Mouse (Mus musculus) forebrain, embryonic 14.5 days (tissue): Measurements from ENCODE around the gene Ubxn6. TPM values are rescaled to one million over a fixed set of nuclear protein-coding genes. Genes with fewer than 3 reads are reported as not detected.
"Not testable (repeated sequence)": the region's sequence is repeated elsewhere in the genome, so short reads cannot be mapped to it uniquely, and the experiment has no call there.

ENCODE experiments used
- ATAC-seq: fragments of 200-750 bp; cut with Nextera tagmentation; 2 replicates; pipeline ENCODE4 v1.8.0; 2017; ENCODE audit warnings: mild to moderate bottlenecking, moderate library complexity
- DNase-seq: peaks from one replicate; pipeline ENCODE4 v3.0.0-alpha.2; 2015; ENCODE audit warnings: low spot score
- H3K27ac ChIP-seq: fragments of 300-500 bp; sonication (generic); 2 replicates; pipeline ENCODE4 v1.5.1; 2014; ENCODE audit warnings: low read depth, mild to moderate bottlenecking, control low read depth, low read length, moderate library complexity
- H3K27me3 ChIP-seq: fragments of 300-500 bp; sonication (generic); replicated peaks from 2 replicates; pipeline ENCODE4 v1.6.1; 2014; ENCODE audit warnings: low read length, control low read depth, mixed read lengths; ENCODE audit not compliant: control insufficient read depth, insufficient read depth
- H3K36me3 ChIP-seq: fragments of 300-500 bp; sonication (generic); 2 replicates; pipeline ENCODE4 v1.6.1; 2014; ENCODE audit warnings: low read length, control low read depth; ENCODE audit not compliant: control insufficient read depth, insufficient read depth
- H3K4me1 ChIP-seq: fragments of 300-500 bp; sonication (generic); 2 replicates; pipeline ENCODE4 v1.6.1; 2014; ENCODE audit warnings: antibody characterized with exemption, low read length, control low read depth; ENCODE audit not compliant: control insufficient read depth, insufficient read depth
- H3K4me2 ChIP-seq: fragments of 300-500 bp; sonication (generic); 2 replicates; pipeline ENCODE4 v1.6.1; 2014; ENCODE audit warnings: mild to moderate bottlenecking, control low read depth, low read length
- H3K4me3 ChIP-seq: fragments of 300-500 bp; sonication (generic); 2 replicates; pipeline ENCODE4 v1.5.1; 2014; ENCODE audit warnings: low read depth, low read length, control low read depth
- H3K9ac ChIP-seq: fragments of 300-500 bp; sonication (generic); 2 replicates; pipeline ENCODE4 v1.6.1; 2014; ENCODE audit warnings: mild to moderate bottlenecking, low read length, control low read depth, moderate library complexity
- H3K9me3 ChIP-seq: fragments of 300-500 bp; sonication (generic); replicated peaks from 2 replicates; pipeline ENCODE4 v1.6.1; 2016; ENCODE audit warnings: low read length, control low read depth, mixed read lengths; ENCODE audit not compliant: control insufficient read depth
- WGBS: fragments of 180-500 bp; shearing (Covaris S2); extraction: QIAGEN DNeasy Blood & Tissue Kit; methylation state at CpG from one replicate; pipeline ENCODE4 v1.1.7; 2014; 5-methylcytosine and 5-hydroxymethylcytosine counted together
- polyA plus RNA-seq: library from polyadenylated mRNA; unstranded; fragments of >200 nt; fragmentation: Nextera tagmentation; extraction: Ambion mirVana; gene quantifications from 2 replicates; pipeline ENCODE4 v1.2.1, GENCODE M21; 2014

The Ubxn6 gene
- polyA plus RNA-seq, 1 experiment from 2014 or later: 68.8 TPM

GRCm38 (mm10) chr17:56104821-56105220, 30.0 kb upstream of the Ubxn6 start:
- not testable (repeated sequence) for ATAC-seq, H3K9ac ChIP-seq, DNase-seq, H3K4me1 ChIP-seq, H3K4me3 ChIP-seq, H3K27ac ChIP-seq, H3K9me3 ChIP-seq, H3K27me3 ChIP-seq, H3K4me2 ChIP-seq
- H3K36me3 ChIP-seq: peaks cover 43% of the 10 kb centered on the region
- 86% methylated on average over 2 of the region's 5 CpGs for WGBS

- no peak overlapping the region for H3K27ac ChIP-seq
- DNase-seq (no peak), ATAC-seq (no peak)
- H3K36me3 ChIP-seq: peaks cover 54% of the 10 kb centered on the region
- WGBS: 93% methylated on average over 8 of the region's 8 CpGs
- H3K27me3 ChIP-seq: no peaks in the 10 kb centered on the region
- no peaks in the 10 kb centered on the region for H3K9me3 ChIP-seq
- no peaks in the 10 kb centered on the region for H3K4me1 ChIP-seq
- H3K4me2 ChIP-seq: no peak overlapping the region
- no peak overlapping the region for H3K4me3 ChIP-seq
- H3K9ac ChIP-seq: no peak overlapping the region
These were observed 28.8 kb upstream of the Ubxn6 start for GRCm38 (mm10) chr17:56103465-56104285.

GRCm38 (mm10) chr17:56102927-56103326, 28.1 kb upstream of the Ubxn6 start:
- H3K27me3 ChIP-seq: no peaks in the 10 kb centered on the region

DNA sequence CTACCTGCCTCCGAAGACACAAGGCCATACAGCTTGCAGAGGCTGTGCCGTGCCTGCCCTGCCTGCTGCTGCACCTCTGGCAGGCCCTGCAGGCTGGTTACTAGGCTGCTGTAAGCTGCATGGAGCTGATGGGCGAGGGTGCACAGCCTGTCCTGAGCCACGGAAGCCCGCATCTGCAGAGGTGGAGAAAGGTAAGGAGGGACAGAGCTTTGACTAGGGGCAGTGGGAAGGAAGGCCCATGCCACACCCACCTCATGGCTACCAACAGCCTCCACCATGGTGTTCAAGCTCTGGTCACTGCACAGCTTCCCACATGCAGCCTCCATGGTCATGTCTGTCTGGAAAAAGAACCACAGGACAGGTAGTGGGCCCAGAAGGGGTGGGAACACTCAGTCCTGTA, 27.3 kb upstream of the Ubxn6 start:
- Histone ChIP-seq H3K36me3 (peaks cover 69% of the 10 kb centered on the region), H3K27me3 (no peaks in the 10 kb centered on the region), H3K4me3 (no peak overlapping the region), H3K9me3 (no peaks in the 10 kb centered on the region), H3K4me2 (no peak overlapping the region), H3K4me1 (no peaks in the 10 kb centered on the region), H3K27ac (no peak overlapping the region), H3K9ac (no peak overlapping the region)
- DNase-seq (no peak), ATAC-seq (no peak)
- WGBS: 96% methylated on average over 5 of the region's 5 CpGs

More at GRCm38 (mm10) chr17:56102927-56103326, 28.1 kb upstream of the Ubxn6 start:
- H3K9ac ChIP-seq: no peak overlapping the region
- no peaks in the 10 kb centered on the region for H3K9me3 ChIP-seq
- WGBS: 89% methylated on average over 9 of the region's 9 CpGs
- no peak for DNase-seq
- no peaks in the 10 kb centered on the region for H3K4me1 ChIP-seq
- H3K27ac ChIP-seq: no peak overlapping the region
- H3K4me3 ChIP-seq: no peak overlapping the region
- no peak for ATAC-seq
- H3K36me3 ChIP-seq: peaks cover 62% of the 10 kb centered on the region
- H3K4me2 ChIP-seq: no peak overlapping the region

- no peak overlapping the region for H3K9ac ChIP-seq
- H3K4me2 ChIP-seq: no peak overlapping the region
- WGBS: 90% methylated on average over 3 of the region's 3 CpGs
- ATAC-seq: no peak
- no peaks in the 10 kb centered on the region for H3K27me3 ChIP-seq
- no peak for DNase-seq
- peaks cover 83% of the 10 kb centered on the region for H3K36me3 ChIP-seq
- H3K9me3 ChIP-seq: no peaks in the 10 kb centered on the region
- no peak overlapping the region for H3K27ac ChIP-seq
- H3K4me1 ChIP-seq: no peaks in the 10 kb centered on the region
- no peak overlapping the region for H3K4me3 ChIP-seq
These were observed 26.0 kb upstream of the Ubxn6 start for GRCm38 (mm10) chr17:56100811-56101210.

DNA sequence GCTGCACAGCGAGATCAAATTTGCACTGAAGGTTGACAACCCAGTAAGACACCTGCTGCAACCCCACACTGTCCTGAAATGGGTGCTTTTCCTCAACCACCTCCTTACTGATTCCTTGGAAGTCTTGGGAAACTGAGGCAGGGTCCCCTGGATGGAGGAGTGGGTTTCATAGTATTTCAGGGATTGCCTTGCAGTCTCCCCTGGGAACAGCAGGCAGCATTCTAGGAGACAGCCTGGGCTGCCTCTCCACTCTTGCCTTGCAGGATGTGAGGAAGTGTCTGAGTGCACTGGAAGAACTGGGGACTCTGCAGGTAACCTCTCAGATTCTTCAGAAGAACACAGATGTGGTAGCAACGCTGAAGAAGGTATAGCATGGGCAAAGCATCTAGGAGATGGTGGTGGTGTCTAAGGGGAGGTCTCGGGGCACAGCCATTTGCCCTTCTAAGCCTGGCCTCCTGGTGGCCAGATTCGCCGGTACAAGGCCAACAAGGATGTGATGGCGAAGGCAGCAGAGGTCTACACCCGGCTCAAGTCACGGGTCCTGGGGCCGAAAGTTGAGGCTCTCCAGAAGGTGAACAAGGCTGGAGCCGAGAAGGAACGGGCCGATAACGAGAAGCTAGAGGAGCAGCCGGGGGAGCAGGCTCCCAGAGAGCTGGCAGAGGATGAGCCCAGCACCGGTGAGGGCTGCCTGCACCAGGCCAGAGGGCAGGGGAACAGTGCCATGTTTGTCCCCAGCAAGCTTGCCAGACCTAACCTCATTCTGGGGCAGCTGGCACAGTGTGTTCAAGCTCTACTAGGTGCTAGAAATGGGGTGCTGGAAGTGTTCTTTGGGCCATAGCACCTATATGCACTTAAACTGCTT, 24.1 kb upstream of the Ubxn6 start:
- DNase-seq (no peak), ATAC-seq (no peak)
- H3K4me2 ChIP-seq: no peak overlapping the region
- no peaks in the 10 kb centered on the region for H3K9me3 ChIP-seq
- peaks cover 95% of the 10 kb centered on the region for H3K36me3 ChIP-seq
- 90% methylated on average over 15 of the region's 15 CpGs for whole genome bisulfite sequencing
- H3K27me3 ChIP-seq: no peaks in the 10 kb centered on the region
- H3K4me3 ChIP-seq: no peak overlapping the region
- H3K4me1 ChIP-seq: no peaks in the 10 kb centered on the region
- no peak overlapping the region for H3K27ac ChIP-seq
- H3K9ac ChIP-seq: no peak overlapping the region

GRCm38 (mm10) chr17:56098180-56098579, 23.4 kb upstream of the Ubxn6 start:
- WGBS: 89% methylated on average over 8 of the region's 8 CpGs

DNA sequence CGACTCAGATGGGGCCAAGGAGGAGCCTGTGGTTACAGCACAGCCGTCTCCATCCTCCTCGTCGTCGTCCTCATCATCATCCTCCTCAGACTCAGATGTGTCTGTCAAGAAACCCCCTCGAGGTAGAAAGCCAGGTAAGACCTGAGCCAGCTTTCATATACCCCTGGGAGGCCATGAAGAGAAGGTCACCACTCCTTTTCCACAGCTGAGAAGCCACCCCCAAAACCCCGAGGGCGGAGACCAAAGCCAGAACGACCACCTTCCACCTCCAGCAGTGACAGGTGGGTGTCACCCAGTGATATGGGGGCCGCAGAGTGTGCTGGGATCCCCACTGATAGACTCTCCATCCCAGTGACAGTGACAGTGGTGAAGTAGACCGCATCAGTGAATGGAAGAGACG, 22.1 kb upstream of the Ubxn6 start:
- DNase-seq (no peak), ATAC-seq (no peak)
- Histone ChIP-seq H3K36me3 (peaks cover 88% of the 10 kb centered on the region), H3K27me3 (no peaks in the 10 kb centered on the region), H3K9ac (no peak overlapping the region), H3K27ac (no peak overlapping the region), H3K4me1 (no peaks in the 10 kb centered on the region), H3K9me3 (no peaks in the 10 kb centered on the region), H3K4me2 (no peak overlapping the region), H3K4me3 (no peak overlapping the region)
- 92% methylated on average over 12 of the region's 12 CpGs for WGBS

More at GRCm38 (mm10) chr17:56098180-56098579, 23.4 kb upstream of the Ubxn6 start:
- Histone ChIP-seq H3K4me2 (no peak overlapping the region), H3K27me3 (no peaks in the 10 kb centered on the region), H3K4me3 (no peak overlapping the region), H3K9me3 (no peaks in the 10 kb centered on the region), H3K36me3 (peaks cover 94% of the 10 kb centered on the region), H3K9ac (no peak overlapping the region), H3K4me1 (no peaks in the 10 kb centered on the region), H3K27ac (no peak overlapping the region)
- ATAC-seq (no peak), DNase-seq (no peak)

DNA sequence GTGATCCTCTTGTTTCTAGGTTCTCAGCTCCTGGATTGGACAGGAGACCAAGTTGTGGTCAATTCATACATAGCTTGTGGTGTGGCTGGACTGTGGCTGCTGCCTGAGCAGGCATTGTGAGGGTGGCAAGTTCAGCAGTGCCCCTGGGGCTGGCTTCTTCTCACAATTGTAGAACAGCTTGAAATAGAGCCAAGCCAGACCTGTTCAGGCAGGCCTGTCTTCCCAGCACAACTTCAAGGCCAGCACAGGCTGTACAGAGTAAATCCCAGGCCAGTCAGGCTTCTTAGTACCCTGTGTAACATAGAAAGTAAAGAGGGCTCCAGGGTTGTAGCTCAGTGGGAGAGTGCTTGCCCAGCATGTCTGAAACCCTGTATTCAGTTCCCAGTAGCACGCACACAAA, 18.0 kb upstream of the Ubxn6 start:
- H3K27ac ChIP-seq: no peak overlapping the region
- no peak overlapping the region for H3K4me3 ChIP-seq
- WGBS: 93% methylated on average over 1 of the region's 1 CpGs
- no peaks in the 10 kb centered on the region for H3K4me1 ChIP-seq
- H3K36me3 ChIP-seq: peaks cover 65% of the 10 kb centered on the region
- no peaks in the 10 kb centered on the region for H3K9me3 ChIP-seq
- no peak overlapping the region for H3K4me2 ChIP-seq
- no peak for DNase-seq
- H3K9ac ChIP-seq: no peak overlapping the region
- no peak for ATAC-seq
- H3K27me3 ChIP-seq: no peaks in the 10 kb centered on the region
